Mouse (Mus musculus): ENCODE data around the gene Dgke.

DNA sequence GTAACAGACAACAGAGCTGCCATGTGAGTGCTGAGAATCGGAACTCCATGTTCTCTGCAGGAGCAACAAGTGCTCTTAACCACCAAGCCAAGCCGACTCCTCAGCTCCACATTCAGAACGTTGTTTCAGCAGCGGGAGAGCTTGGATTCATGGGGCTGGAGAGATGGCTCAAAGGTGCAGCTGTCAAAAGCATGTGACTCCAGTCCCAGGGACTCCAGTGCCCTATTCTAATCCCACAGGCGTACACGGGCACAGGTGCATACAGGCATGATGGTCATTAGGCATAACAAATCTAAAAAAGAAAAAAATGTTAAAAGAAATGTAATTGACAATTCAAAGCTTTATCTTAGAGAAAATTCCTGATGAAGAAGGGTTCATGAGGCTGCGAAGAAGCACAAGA lies 73.5 kb downstream of the Dgke start:
- no peak for TF ChIP-seq CTCF (IDR thresholded peaks at IDR 0.05; ENCODE audit: extremely low read depth, insufficient read depth, insufficient read length, insufficient replicate concordance)
- TF ChIP-seq POLR2A (IDR thresholded peaks at IDR 0.05; ENCODE audit: low read depth, low read length): no peak

Measured in spleen, adult 2 months (tissue).